ENCODE assay signal across 30 mouse cellular contexts in the genomic region with DNA sequence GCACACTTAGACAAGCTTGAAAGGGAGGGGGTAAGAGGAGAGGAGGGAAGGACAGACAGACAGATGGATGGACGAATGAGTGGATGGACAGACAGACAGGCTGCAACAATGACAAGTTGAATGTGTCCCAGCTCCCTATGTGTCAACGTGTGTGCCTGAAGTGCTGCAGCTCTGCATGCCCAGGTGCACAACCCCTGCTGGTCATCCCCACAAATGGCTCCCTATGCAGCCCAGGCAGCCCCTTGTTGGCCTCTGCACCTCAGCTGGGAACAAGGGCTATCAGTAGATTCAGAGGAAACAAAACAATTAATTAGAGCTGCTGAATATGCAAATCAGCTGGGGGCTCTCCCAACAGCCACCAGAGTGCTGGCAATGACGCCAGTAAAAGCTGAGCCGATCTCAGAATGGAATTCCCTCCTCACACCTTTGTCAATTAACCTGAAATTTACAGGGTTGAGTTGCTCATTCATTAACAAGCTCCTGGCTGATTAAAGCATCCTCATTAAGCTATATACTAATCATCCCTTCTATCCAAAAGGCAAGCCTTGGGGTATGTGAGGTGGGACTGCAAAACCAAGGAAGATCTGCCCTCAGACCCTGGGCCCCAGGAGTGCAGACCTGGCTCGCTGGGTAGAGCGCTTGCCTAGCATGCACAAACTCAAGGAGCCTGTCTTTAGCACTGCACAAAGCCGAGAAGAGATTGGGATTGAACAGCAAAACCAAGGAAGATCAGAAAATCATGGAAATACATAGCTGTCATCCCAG. TPM values are rescaled to one million over a fixed set of nuclear protein-coding genes. Genes with fewer than 3 reads are reported as not detected.
DNase-seq lines count a peak whose midpoint lies in the region; ATAC-seq lines count a peak whose summit lies in the region.
"Had no signal": no experiment of that assay in that cellular context is flagged by ENCODE, and none has a peak within 500 bp of the region (broad histone marks: within the 10 kb centered on the region; RNA-seq: fewer than 3 reads in every experiment).

No protein-coding gene starts in this region.

- H3K4me1 ChIP-seq in hindbrain, embryonic 12.5 days = 0 out of 2 replicates have a peak, but pooled peaks cover 5% of the 10 kb centered on the region
- no peaks in the 10 kb centered on the region for H3K4me1 ChIP-seq in hindbrain, embryonic 14.5 days (replicated peaks; ENCODE audit: control insufficient read depth, insufficient read depth, low read length)
- peaks cover 9% of the 10 kb centered on the region for H3K4me1 ChIP-seq in neural tube, embryonic 13.5 days (replicated peaks)
- H3K4me1 ChIP-seq in forebrain, embryonic 15.5 days = peaks cover 10% of the 10 kb centered on the region
- no peaks in the 10 kb centered on the region for H3K4me1 ChIP-seq in neural tube, embryonic 14.5 days (ENCODE audit: control insufficient read depth, insufficient read depth, low read length)
- H3K4me1 ChIP-seq: heart, embryonic 12.5 days; lung, embryonic 15.5 days had no signal

- H3K36me3 ChIP-seq in hindbrain, embryonic 12.5 days = no peaks in the 10 kb centered on the region
- H3K36me3 ChIP-seq in hindbrain, embryonic 14.5 days (replicated peaks; ENCODE audit: control insufficient read depth, insufficient read depth) = no peaks in the 10 kb centered on the region
- no peaks in the 10 kb centered on the region for H3K36me3 ChIP-seq in neural tube, embryonic 13.5 days
- no peaks in the 10 kb centered on the region for H3K36me3 ChIP-seq in forebrain, embryonic 15.5 days
- H3K36me3 ChIP-seq in neural tube, embryonic 14.5 days (ENCODE audit: control insufficient read depth, insufficient read depth, low read length) = no peaks in the 10 kb centered on the region
- H3K36me3 ChIP-seq: heart, embryonic 12.5 days; limb, embryonic 10.5 days; liver, embryonic 15.5 days; lung, embryonic 15.5 days had no signal

- H3K9me3 ChIP-seq in hindbrain, embryonic 12.5 days (replicated peaks) = no peaks in the 10 kb centered on the region
- no peaks in the 10 kb centered on the region for H3K9me3 ChIP-seq in hindbrain, embryonic 14.5 days (ENCODE audit: control insufficient read depth, low read length)
- peaks cover 4% of the 10 kb centered on the region; the same call in 1 of the 2 replicates for H3K9me3 ChIP-seq in neural tube, embryonic 13.5 days
- H3K9me3 ChIP-seq in forebrain, embryonic 15.5 days = no peaks in the 10 kb centered on the region
- H3K9me3 ChIP-seq in neural tube, embryonic 14.5 days (ENCODE audit: control insufficient read depth, low read length) = no peaks in the 10 kb centered on the region
- H3K9me3 ChIP-seq: heart, embryonic 12.5 days; limb, embryonic 10.5 days; liver, embryonic 15.5 days; lung, embryonic 15.5 days had no signal

- no peak for DNase-seq in hindbrain, embryonic 14.5 days (ENCODE audit: low spot score)
- DNase-seq in neural tube, embryonic 10.5 days (ENCODE audit: extremely low spot score, low spot score) = no peak
- no peak for DNase-seq in adrenal gland, postnatal 14 days
- DNase-seq in kidney, adult 9 months = no peak
- DNase-seq: cerebellum, adult 18-20 months; cerebellum, postnatal 36 days; kidney, adult 11 months; liver; lung, postnatal 36 days; thymus, adult 18-20 months had no signal

- peaks cover 3% of the 10 kb centered on the region; the same call in 1 of the 2 replicates for H3K27me3 ChIP-seq in hindbrain, embryonic 12.5 days
- no peaks in the 10 kb centered on the region for H3K27me3 ChIP-seq in hindbrain, embryonic 14.5 days (ENCODE audit: control insufficient read depth, insufficient read depth, low read length)
- H3K27me3 ChIP-seq in neural tube, embryonic 13.5 days = no peaks in the 10 kb centered on the region
- no peaks in the 10 kb centered on the region for H3K27me3 ChIP-seq in forebrain, embryonic 15.5 days
- H3K27me3 ChIP-seq in neural tube, embryonic 14.5 days (ENCODE audit: control insufficient read depth, insufficient read depth, low read length) = no peaks in the 10 kb centered on the region
- H3K27me3 ChIP-seq: lung, embryonic 15.5 days; Patski had no signal

- H3K9ac ChIP-seq in hindbrain, embryonic 12.5 days = no peak overlapping the region
- H3K9ac ChIP-seq in hindbrain, embryonic 14.5 days = no peak overlapping the region
- no peak overlapping the region for H3K9ac ChIP-seq in neural tube, embryonic 13.5 days
- no peak overlapping the region for H3K9ac ChIP-seq in forebrain, embryonic 15.5 days (replicated peaks)
- H3K9ac ChIP-seq in neural tube, embryonic 14.5 days (replicated peaks; ENCODE audit: low read depth, low read length) = no peak overlapping the region
- H3K9ac ChIP-seq: heart, embryonic 12.5 days; liver, embryonic 15.5 days; lung, embryonic 15.5 days had no signal

- H3K4me2 ChIP-seq in hindbrain, embryonic 12.5 days (replicated peaks) = no peak overlapping the region
- no peak overlapping the region for H3K4me2 ChIP-seq in hindbrain, embryonic 14.5 days (replicated peaks)
- H3K4me2 ChIP-seq in neural tube, embryonic 13.5 days = no peak overlapping the region
- no peak overlapping the region for H3K4me2 ChIP-seq in forebrain, embryonic 15.5 days (replicated peaks)
- H3K4me2 ChIP-seq in neural tube, embryonic 14.5 days (ENCODE audit: low read depth, low read length) = no peak overlapping the region
- H3K4me2 ChIP-seq: heart, embryonic 12.5 days; liver, embryonic 15.5 days; lung, embryonic 15.5 days had no signal

- H3K4me3 ChIP-seq in hindbrain, embryonic 12.5 days = no peak overlapping the region
- no peak overlapping the region for H3K4me3 ChIP-seq in hindbrain, embryonic 14.5 days (replicated peaks; ENCODE audit: low read length)
- no peak overlapping the region for H3K4me3 ChIP-seq in neural tube, embryonic 13.5 days
- H3K4me3 ChIP-seq in forebrain, embryonic 15.5 days = no peak overlapping the region
- H3K4me3 ChIP-seq in neural tube, embryonic 14.5 days (ENCODE audit: low read depth, low read length) = no peak overlapping the region
- H3K4me3 ChIP-seq: heart, embryonic 12.5 days; limb, embryonic 10.5 days; liver, embryonic 15.5 days; lung, embryonic 15.5 days had no signal

- H3K27ac ChIP-seq in hindbrain, embryonic 12.5 days = no peak overlapping the region
- H3K27ac ChIP-seq in hindbrain, embryonic 14.5 days = no peak overlapping the region
- no peak overlapping the region for H3K27ac ChIP-seq in neural tube, embryonic 13.5 days (replicated peaks)
- H3K27ac ChIP-seq in forebrain, embryonic 15.5 days (replicated peaks) = 0 out of 2 replicates have a peak overlapping the region, but pooled peaks have one; percentile 15
- H3K27ac ChIP-seq in neural tube, embryonic 14.5 days (ENCODE audit: low read depth, low read length) = no peak overlapping the region
- H3K27ac ChIP-seq: limb, embryonic 10.5 days; liver, embryonic 15.5 days; lung, embryonic 15.5 days had no signal

- 54% methylated on average over 7 of the region's 7 CpGs for WGBS in hindbrain, embryonic 12.5 days
- 42% methylated on average over 7 of the region's 7 CpGs for WGBS in hindbrain, embryonic 14.5 days
- WGBS in neural tube, embryonic 13.5 days = 33% methylated on average over 7 of the region's 7 CpGs
- 28% methylated on average over 7 of the region's 7 CpGs for WGBS in forebrain, embryonic 15.5 days
- WGBS in neural tube, embryonic 14.5 days = 45% methylated on average over 7 of the region's 7 CpGs

- ATAC-seq in hindbrain, embryonic 12.5 days (ENCODE audit: low FRiP score) = peak; percentile 64; the same call in 1 of the 2 replicates
- ATAC-seq in hindbrain, embryonic 14.5 days (ENCODE audit: low FRiP score) = no peak; the same call in 1 of the 2 replicates
- peak; percentile 36; the same call in 1 of the 2 replicates for ATAC-seq in neural tube, embryonic 13.5 days (ENCODE audit: low read depth)
- ATAC-seq in forebrain, embryonic 15.5 days (replicated peaks) = peak; percentile 63; the same call in 1 of the 2 replicates
- ATAC-seq in neural tube, embryonic 14.5 days (ENCODE audit: low read depth) = peak; percentile 70; the same call in 1 of the 2 replicates
- ATAC-seq: CD4-positive, CD25-positive, alpha-beta regulatory T cell, adult 4 months; Patski had no signal

RNA-seq across cellular contexts. Expression of gene Olfm2, which starts 16.2 kb away (rescaled TPM):
- polyA plus RNA-seq in hindbrain, embryonic 12.5 days (2016; fragmentation: Nextera tagmentation; extraction: Ambion mirVana) = 68.7 and 75.0 TPM in 2 replicates
- polyA plus RNA-seq in hindbrain, embryonic 14.5 days (2014; fragmentation: Nextera tagmentation; extraction: Ambion mirVana) = 185 and 207 TPM in 2 replicates
- 127 and 128 TPM in 2 replicates for polyA plus RNA-seq in neural tube, embryonic 13.5 days (2015; fragmentation: Nextera tagmentation; extraction: Ambion mirVana)
- 121 and 123 TPM in 2 replicates for polyA plus RNA-seq in forebrain, embryonic 15.5 days (2015; fragmentation: Nextera tagmentation; extraction: Ambion mirVana)
- 155 and 202 TPM in 2 replicates for polyA plus RNA-seq in neural tube, embryonic 14.5 days (2014; fragmentation: Nextera tagmentation; extraction: Ambion mirVana)
- total RNA-seq in adrenal gland, postnatal 14 days (2021) = 1.6 and 2.4 TPM in 2 replicates
- total RNA-seq: monocyte, adult 5-6 weeks had no signal

RNA-seq across cellular contexts. Expression of gene Col5a3, which starts 52.5 kb away (rescaled TPM):
- polyA plus RNA-seq in hindbrain, embryonic 12.5 days (2016; fragmentation: Nextera tagmentation; extraction: Ambion mirVana) = 1.5 and 2.0 TPM in 2 replicates
- 0.66 and 0.74 TPM in 2 replicates for polyA plus RNA-seq in hindbrain, embryonic 14.5 days (2014; fragmentation: Nextera tagmentation; extraction: Ambion mirVana)
- 0.45 and 0.59 TPM in 2 replicates for polyA plus RNA-seq in neural tube, embryonic 13.5 days (2015; fragmentation: Nextera tagmentation; extraction: Ambion mirVana)
- polyA plus RNA-seq in forebrain, embryonic 15.5 days (2015; fragmentation: Nextera tagmentation; extraction: Ambion mirVana) = 0.23 and 0.45 TPM in 2 replicates
- polyA plus RNA-seq in neural tube, embryonic 14.5 days (2014; fragmentation: Nextera tagmentation; extraction: Ambion mirVana) = 0.76 and 0.98 TPM in 2 replicates
- total RNA-seq in adrenal gland, postnatal 14 days (2021) = 114 and 117 TPM in 2 replicates
- total RNA-seq: monocyte, adult 5-6 weeks had no signal
- polyA plus RNA-seq: CD4-positive, CD25-positive, alpha-beta regulatory T cell, adult 4 months had no signal

RNA-seq across cellular contexts. Expression of gene Rdh8, which starts 55.9 kb away (rescaled TPM):
- polyA plus RNA-seq in hindbrain, embryonic 12.5 days (2016; fragmentation: Nextera tagmentation; extraction: Ambion mirVana) = not detected in 2 replicates
- polyA plus RNA-seq in hindbrain, embryonic 14.5 days (2014; fragmentation: Nextera tagmentation; extraction: Ambion mirVana) = not detected in 2 replicates
- polyA plus RNA-seq in neural tube, embryonic 13.5 days (2015; fragmentation: Nextera tagmentation; extraction: Ambion mirVana) = not detected in 2 replicates
- polyA plus RNA-seq in forebrain, embryonic 15.5 days (2015; fragmentation: Nextera tagmentation; extraction: Ambion mirVana) = not detected in 2 replicates
- polyA plus RNA-seq in neural tube, embryonic 14.5 days (2014; fragmentation: Nextera tagmentation; extraction: Ambion mirVana) = not detected in 2 replicates
- not detected in 2 replicates for total RNA-seq in adrenal gland, postnatal 14 days (2021)
- total RNA-seq: adrenal gland, adult 18-20 months; adrenal gland, postnatal 4 days; heart, postnatal 10 days; layer of hippocampus, postnatal 10 days; left cerebral cortex, adult 8-10 months; monocyte, adult 5-6 weeks had no signal
- polyA plus RNA-seq: CD4-positive, CD25-positive, alpha-beta regulatory T cell, adult 4 months; embryonic facial prominence, embryonic 14.5 days; heart, embryonic 12.5 days; kidney, embryonic 16.5 days; limb, embryonic 10.5 days; liver, embryonic 15.5 days; lung, embryonic 15.5 days; neural tube, embryonic 11.5 days; Patski; stomach, embryonic 16.5 days had no signal
